Mouse (Mus musculus) forebrain, embryonic 10.5 days (tissue): ENCODE measurements around the gene Gm11444. TPM values are rescaled to one million over a fixed set of nuclear protein-coding genes. Genes with fewer than 3 reads are reported as not detected.

Source experiments
- DNase-seq: peaks from one replicate; pipeline ENCODE4 v3.0.0-alpha.2; 2017; ENCODE audit warnings: low spot score; ENCODE audit errors: extremely low spot score
- H3K27ac ChIP-seq: fragments of 300-500 bp; sonication (generic); 2 replicates; pipeline ENCODE4 v1.5.1; 2016; ENCODE audit warnings: mild to moderate bottlenecking
- H3K27me3 ChIP-seq: fragments of 300-500 bp; sonication (generic); 2 replicates; pipeline ENCODE4 v1.6.1; 2016; ENCODE audit warnings: mild to moderate bottlenecking; ENCODE audit not compliant: poor library complexity, severe bottlenecking
- H3K36me3 ChIP-seq: fragments of 300-500 bp; sonication (generic); replicated peaks from 2 replicates; pipeline ENCODE4 v1.6.1; 2016; ENCODE audit warnings: mild to moderate bottlenecking, moderate library complexity
- H3K4me1 ChIP-seq: fragments of 300-500 bp; sonication (generic); 2 replicates; pipeline ENCODE4 v1.6.1; 2016
- H3K4me3 ChIP-seq: fragments of 300-500 bp; sonication (generic); 2 replicates; pipeline ENCODE4 v1.5.1; 2016; ENCODE audit warnings: mild to moderate bottlenecking, moderate library complexity
- H3K9me3 ChIP-seq: fragments of 300-500 bp; sonication (generic); 2 replicates; pipeline ENCODE4 v1.6.1; 2016; ENCODE audit warnings: mild to moderate bottlenecking, moderate library complexity
- WGBS: fragments of 180-500 bp; shearing (Covaris S2); methylation state at CpG from one replicate; pipeline ENCODE4 v1.1.7; 2016; 5-methylcytosine and 5-hydroxymethylcytosine counted together
- polyA plus RNA-seq: library from polyadenylated mRNA; unstranded; fragments of >200 nt; fragmentation: Nextera tagmentation; extraction: Ambion mirVana; gene quantifications from 2 replicates; pipeline ENCODE4 v1.2.1, GENCODE M21; 2016

Gene Gm11444
- polyA plus RNA-seq, 1 experiment from 2014 or later: not detected

- Histone ChIP-seq H3K27me3 (peaks cover 100% of the 10 kb centered on the region), H3K27ac (peak overlapping the region; percentile 81), H3K9me3 (no peaks in the 10 kb centered on the region), H3K4me1 (peaks cover 49% of the 10 kb centered on the region), H3K4me3 (peak overlapping the region; percentile 55), H3K36me3 (peaks cover 10% of the 10 kb centered on the region; the same call in 1 of the 2 replicates)
- peak; percentile 57 for DNase-seq
- under 1% methylated on average over 67 of the region's 67 CpGs for WGBS
These were observed 12.3 kb downstream of the Gm11444 start for GRCm38 (mm10) chr11:85837648-85838423.

- peaks cover 100% of the 10 kb centered on the region for H3K27me3 ChIP-seq
- no peaks in the 10 kb centered on the region for H3K9me3 ChIP-seq
- DNase-seq: no peak
- peaks cover 10% of the 10 kb centered on the region; the same call in 1 of the 2 replicates for H3K36me3 ChIP-seq
- WGBS: under 1% methylated on average over 18 of the region's 18 CpGs
- peak overlapping the region; percentile 81 for H3K27ac ChIP-seq
- peak overlapping the region; percentile 55 for H3K4me3 ChIP-seq
- peaks cover 49% of the 10 kb centered on the region for H3K4me1 ChIP-seq
These were observed 12.9 kb downstream of the Gm11444 start for GRCm38 (mm10) chr11:85837291-85837647.

DNA sequence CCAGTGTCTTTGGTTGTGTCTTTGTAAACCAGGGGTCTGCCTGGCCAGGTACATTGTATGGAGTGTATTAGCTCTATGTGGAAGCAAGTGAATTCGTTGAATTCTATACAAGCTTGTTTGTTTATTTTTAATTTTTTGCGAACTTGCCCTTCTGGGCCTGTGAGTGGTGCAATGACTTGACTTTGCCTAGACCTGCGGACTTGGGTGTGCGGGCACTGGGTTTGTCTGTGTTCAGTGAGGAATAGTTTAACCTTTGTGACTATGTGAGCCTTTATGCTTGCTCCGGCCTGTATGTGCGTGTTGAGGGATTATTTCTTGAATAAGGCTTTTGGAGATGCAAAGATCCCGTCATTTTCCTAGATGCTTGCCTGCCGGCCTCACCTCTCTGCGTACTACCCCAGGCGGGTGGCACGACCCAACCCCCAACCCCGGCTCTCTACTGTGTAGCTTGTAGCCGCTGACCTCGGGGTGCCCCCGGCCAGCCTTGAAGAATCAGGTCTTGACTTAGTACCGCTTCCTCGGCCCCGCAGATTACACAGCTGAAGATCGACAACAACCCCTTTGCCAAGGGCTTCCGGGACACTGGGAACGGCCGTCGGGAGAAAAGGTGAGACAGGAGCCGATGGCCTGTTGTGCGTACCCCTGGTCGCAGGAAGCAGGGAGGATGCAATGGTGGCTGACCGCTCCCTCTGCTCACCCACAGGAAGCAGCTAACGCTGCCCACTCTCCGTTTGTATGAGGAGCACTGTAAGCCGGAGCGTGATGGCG is 13.4 kb downstream of the Gm11444 start:
- peaks cover 10% of the 10 kb centered on the region; the same call in 1 of the 2 replicates for H3K36me3 ChIP-seq

DNA sequence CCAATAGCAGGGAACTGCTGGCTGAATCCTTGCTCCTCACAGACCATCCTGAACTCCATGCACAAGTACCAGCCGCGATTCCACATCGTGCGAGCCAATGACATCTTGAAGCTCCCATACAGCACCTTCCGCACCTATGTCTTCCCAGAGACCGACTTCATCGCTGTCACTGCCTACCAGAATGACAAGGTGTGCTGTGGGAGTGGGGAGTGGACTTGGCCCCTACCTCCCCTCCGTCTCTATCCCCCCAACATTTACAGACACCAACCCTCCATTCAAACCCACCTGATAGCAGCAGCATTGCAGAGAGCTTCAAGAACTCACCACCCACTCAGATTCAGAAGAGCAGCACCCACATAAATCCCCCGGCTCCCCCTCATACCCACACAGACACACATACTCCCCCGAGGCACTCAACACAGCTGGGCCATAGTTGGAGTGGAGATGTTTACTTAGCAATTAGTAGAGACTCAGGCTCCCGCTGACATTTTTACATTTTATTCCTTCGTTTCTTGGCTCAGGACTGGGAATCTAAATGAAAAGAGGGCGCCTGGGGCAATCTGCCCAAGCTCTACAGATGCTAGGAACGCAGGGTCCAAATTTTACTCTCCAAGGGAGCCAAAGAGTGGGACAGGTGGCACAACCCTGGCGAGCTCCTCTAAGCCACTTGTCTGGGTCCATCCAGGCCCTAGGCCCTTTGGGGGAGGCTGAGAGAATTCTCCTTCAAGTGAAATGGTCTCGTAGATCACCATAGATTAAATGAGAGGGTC is 14.2 kb downstream of the Gm11444 start:
- Histone ChIP-seq H3K9me3 (no peaks in the 10 kb centered on the region), H3K27me3 (peaks cover 100% of the 10 kb centered on the region), H3K4me1 (peaks cover 52% of the 10 kb centered on the region), H3K36me3 (peaks cover 10% of the 10 kb centered on the region; the same call in 1 of the 2 replicates), H3K4me3 (peak overlapping the region; percentile 55), H3K27ac (peak overlapping the region; percentile 81; the same call in 1 of the 2 replicates)
- peak; percentile 40 for DNase-seq
- WGBS: 3% methylated on average over 16 of the region's 16 CpGs

More for the DNA sequence above, 13.4 kb downstream of the Gm11444 start:
- DNase-seq: peak; percentile 36
- H3K4me3 ChIP-seq: peak overlapping the region; percentile 55
- WGBS: 1% methylated on average over 32 of the region's 32 CpGs
- H3K4me1 ChIP-seq: peaks cover 49% of the 10 kb centered on the region
- no peaks in the 10 kb centered on the region for H3K9me3 ChIP-seq
- peaks cover 100% of the 10 kb centered on the region for H3K27me3 ChIP-seq
- peak overlapping the region; percentile 81 for H3K27ac ChIP-seq

DNA sequence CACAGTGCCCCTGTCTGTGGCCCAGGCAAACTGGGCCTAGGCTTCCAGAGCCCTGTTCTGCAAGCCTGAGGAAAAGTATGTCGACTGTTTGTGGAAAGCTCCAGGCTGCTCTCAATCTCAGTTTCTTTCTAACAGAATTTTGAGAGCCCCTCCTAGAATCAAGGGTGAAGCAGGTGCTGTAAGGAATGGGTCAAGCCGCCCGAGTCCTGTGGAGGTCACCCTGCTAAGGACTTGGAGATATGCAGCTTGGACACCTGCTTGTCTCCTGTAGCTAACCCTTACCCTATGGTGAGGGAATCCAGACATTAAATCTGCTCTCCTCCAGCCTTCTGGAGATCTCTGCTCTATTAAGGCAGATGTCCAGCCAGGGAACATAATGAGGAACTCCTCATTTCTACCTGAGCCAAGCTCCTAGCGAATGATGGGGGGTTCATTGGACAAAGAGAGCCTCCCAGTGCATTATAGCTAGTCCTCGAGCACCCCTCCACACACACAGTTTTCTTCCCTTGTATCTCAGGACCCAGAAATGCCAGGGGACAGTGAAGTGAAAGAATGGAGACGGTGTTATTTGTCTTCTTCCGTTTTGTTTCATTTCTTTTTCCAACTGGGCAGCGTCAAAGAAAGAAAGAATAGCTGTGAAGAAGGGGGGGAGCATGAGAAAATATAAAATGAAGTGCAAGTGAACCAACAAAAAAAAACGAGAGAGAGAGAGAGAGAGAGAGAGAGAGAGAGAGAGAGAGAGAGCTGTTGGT is 15.0 kb downstream of the Gm11444 start:
- 2% methylated on average over 9 of the region's 9 CpGs for WGBS
- Histone ChIP-seq H3K36me3 (peaks cover 7% of the 10 kb centered on the region; the same call in 1 of the 2 replicates), H3K27ac (peak overlapping the region; percentile 82; the same call in 1 of the 2 replicates), H3K4me3 (peak overlapping the region; percentile 55), H3K27me3 (peaks cover 100% of the 10 kb centered on the region), H3K9me3 (no peaks in the 10 kb centered on the region), H3K4me1 (peaks cover 52% of the 10 kb centered on the region)
- DNase-seq: no peak

DNA sequence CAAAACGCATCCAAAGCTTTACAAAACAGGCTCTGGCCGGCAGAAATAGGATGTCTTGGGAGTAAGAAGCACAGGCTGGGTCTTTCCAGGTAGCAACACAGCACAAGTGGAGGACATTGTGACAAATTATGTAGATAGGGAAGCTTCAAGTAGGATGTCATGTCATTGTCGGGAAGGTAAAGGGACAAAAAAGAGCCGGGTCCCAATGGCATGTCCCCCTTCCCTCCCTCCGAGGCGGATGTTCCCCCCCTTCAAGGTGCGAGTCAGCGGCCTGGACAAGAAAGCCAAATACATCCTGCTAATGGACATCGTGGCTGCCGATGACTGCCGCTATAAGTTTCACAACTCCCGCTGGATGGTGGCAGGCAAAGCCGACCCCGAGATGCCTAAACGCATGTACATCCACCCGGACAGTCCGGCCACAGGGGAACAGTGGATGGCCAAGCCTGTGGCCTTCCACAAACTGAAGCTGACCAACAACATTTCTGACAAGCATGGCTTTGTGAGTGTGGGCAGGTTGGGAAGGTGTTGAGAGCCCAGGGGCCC is 15.7 kb downstream of the Gm11444 start:
- H3K9me3 ChIP-seq: no peaks in the 10 kb centered on the region
- H3K27ac ChIP-seq: peak overlapping the region; percentile 82; the same call in 1 of the 2 replicates
- H3K4me3 ChIP-seq: peak overlapping the region; percentile 55
- peak; percentile 52 for DNase-seq
- H3K27me3 ChIP-seq: peaks cover 100% of the 10 kb centered on the region
- 2% methylated on average over 17 of the region's 17 CpGs for WGBS
- peaks cover 7% of the 10 kb centered on the region; the same call in 1 of the 2 replicates for H3K36me3 ChIP-seq
- H3K4me1 ChIP-seq: peaks cover 59% of the 10 kb centered on the region

DNA sequence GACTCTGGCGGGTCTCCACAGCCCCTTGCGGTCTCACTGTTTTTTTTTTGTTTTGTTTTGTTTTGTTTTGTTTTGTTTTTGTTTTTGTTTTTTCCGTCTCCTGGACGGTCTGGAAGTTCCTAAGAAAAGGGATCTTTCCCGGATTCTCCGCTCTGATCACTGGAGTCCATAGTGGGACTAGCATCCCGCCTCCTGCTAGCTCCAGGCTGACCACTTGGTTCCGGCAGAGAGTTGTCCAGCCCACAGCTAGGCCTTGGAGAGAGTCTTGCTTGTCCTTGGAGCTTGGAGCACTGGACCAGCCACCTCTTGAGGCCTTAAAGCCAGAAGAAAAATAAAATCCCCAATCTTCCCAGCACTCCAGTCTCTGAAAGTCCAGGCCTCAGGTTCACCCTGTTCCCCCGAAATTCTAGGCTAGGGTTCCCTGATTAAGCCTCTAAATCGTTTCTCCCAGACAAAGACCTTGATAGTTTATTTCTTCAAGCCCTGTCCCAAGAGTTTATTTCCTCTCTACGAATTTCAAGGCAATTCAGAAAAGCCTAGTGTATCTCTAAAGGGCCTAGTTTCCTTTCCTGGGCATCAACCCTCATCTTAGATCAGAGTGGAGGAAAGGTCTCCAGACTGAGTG is 16.3 kb downstream of the Gm11444 start:
- peak; percentile 56 for DNase-seq
- Histone ChIP-seq H3K27ac (peak overlapping the region; percentile 82), H3K36me3 (peaks cover 7% of the 10 kb centered on the region; the same call in 1 of the 2 replicates), H3K4me1 (peaks cover 65% of the 10 kb centered on the region), H3K9me3 (no peaks in the 10 kb centered on the region), H3K27me3 (peaks cover 100% of the 10 kb centered on the region), H3K4me3 (peak overlapping the region; percentile 55)
- WGBS: 2% methylated on average over 11 of the region's 11 CpGs

GRCm38 (mm10) chr11:85833081-85833521 is 17.0 kb downstream of the Gm11444 start:
- Histone ChIP-seq H3K27me3 (peaks cover 100% of the 10 kb centered on the region), H3K27ac (peak overlapping the region; percentile 82), H3K4me1 (peaks cover 69% of the 10 kb centered on the region), H3K4me3 (peak overlapping the region; percentile 55), H3K9me3 (no peaks in the 10 kb centered on the region), H3K36me3 (peaks cover 5% of the 10 kb centered on the region; the same call in 1 of the 2 replicates)
- WGBS: under 1% methylated on average over 52 of the region's 54 CpGs
- DNase-seq: peak; percentile 65

DNA sequence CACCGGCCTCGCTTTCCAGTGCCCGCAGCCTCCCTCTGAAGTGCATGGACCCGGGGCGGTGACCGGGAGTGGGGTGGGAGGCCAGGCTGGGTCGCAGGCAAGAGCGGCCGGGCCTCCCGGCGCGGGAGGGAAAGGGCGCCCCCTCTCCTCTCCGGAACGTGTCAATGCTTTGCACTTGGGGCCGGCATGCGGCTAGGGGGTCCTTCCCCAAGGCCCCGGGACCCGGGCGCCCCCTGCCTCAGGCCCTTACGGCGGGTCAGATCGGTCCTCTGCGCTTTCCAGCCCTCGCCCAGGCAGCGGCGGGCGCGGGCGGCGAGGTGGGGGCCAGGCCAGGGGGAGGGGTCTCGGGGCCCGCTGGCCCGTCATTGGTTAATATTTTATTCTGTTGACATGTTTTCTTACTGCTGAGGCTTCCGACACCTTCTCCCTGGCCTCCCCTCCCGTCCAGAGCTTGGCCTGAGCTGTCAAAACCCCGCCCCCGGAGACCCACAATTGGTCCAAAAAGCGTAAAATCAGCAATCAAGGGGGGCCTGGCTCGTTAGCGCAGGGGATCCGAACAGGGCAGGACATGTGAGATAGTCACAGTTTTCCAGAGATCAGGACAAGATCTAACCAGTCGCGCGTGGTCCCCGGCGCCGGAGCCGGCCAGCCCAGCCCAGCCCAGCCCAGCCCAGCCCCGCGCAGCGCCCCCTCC is 17.8 kb downstream of the Gm11444 start, which contains the start of gene Tbx2:
Tbx2 (plus strand) TSS at position 321 of the 694 bp plus-strand sequence.
- Histone ChIP-seq H3K4me1 (peaks cover 69% of the 10 kb centered on the region), H3K27ac (peak within 1 kb of the TSS; percentile 82), H3K4me3 (peak within 1 kb of the TSS; percentile 55), H3K36me3 (no peaks in the 10 kb centered on the region; the same call in 1 of the 2 replicates), H3K27me3 (peaks cover 100% of the 10 kb centered on the region), H3K9me3 (no peaks in the 10 kb centered on the region)
- WGBS: under 1% methylated on average over 52 of the region's 52 CpGs
- peak; percentile 71 for DNase-seq

DNA sequence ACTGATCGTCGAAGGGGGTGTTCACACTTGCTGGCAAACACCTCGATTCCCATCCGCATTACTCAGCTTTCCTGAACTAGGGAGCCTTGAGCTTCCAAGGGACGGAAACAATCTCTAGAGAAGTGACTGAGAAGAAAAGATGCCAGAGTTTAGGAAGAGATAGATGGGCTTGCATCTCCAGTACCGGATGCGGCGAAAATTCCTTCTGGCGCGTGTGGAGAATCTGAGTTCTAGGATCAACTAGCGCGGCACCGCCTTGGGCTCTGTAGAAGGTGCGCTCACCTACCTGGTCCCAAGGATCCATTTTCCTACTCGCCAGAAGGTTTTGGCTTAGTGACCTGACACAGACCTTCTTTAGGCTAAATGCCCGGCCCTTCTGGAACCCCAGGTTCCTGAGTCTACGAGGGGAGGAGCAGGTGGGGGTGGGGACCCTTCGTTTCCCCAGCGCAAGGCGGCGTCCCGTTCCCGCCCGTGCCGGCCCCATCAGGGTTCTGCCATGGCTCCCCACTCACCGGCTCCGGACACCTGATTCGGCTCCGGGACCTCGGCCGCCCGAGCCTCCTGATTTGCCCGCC is 18.4 kb downstream of the Gm11444 start:
- Histone ChIP-seq H3K27ac (peak overlapping the region; percentile 75), H3K4me1 (peaks cover 70% of the 10 kb centered on the region), H3K36me3 (no peaks in the 10 kb centered on the region; the same call in 1 of the 2 replicates), H3K9me3 (no peaks in the 10 kb centered on the region), H3K27me3 (peaks cover 100% of the 10 kb centered on the region), H3K4me3 (peak overlapping the region; percentile 55)
- under 1% methylated on average over 33 of the region's 33 CpGs for WGBS
- DNase-seq: peak; percentile 61
